Mouse (Mus musculus): ENCODE measurements around the gene Sspo.

The Sspo gene

GRCm38 (mm10) chr6:48447929-48448328 is at the start of gene Sspo:
Sspo (plus strand) TSS chr6:48448229.
- DNase-seq (ENCODE audit: low spot score), result no peak

- DNase-seq (ENCODE audit: low spot score), result no peak
Measured at GRCm38 (mm10) chr6:48399906-48400305, 48.1 kb upstream of the Sspo start.

- DNase-seq (ENCODE audit: low spot score), result no peak
Measured at GRCm38 (mm10) chr6:48404071-48404470, 44.0 kb upstream of the Sspo start.

- no peak for DNase-seq (ENCODE audit: low spot score)
Measured at GRCm38 (mm10) chr6:48409726-48410343, 38.2 kb upstream of the Sspo start.

- DNase-seq (ENCODE audit: low spot score), result no peak
Measured at GRCm38 (mm10) chr6:48410551-48410950, 37.5 kb upstream of the Sspo start.

- no peak for DNase-seq (ENCODE audit: low spot score)
Measured at GRCm38 (mm10) chr6:48411193-48412092, 36.6 kb upstream of the Sspo start.

GRCm38 (mm10) chr6:48412147-48412546 is 35.9 kb upstream of the Sspo start:
- DNase-seq (ENCODE audit: low spot score), result no peak

- DNase-seq (ENCODE audit: low spot score), result no peak
Measured at GRCm38 (mm10) chr6:48412662-48413061, 35.4 kb upstream of the Sspo start.

- no peak for DNase-seq (ENCODE audit: low spot score)
Measured at GRCm38 (mm10) chr6:48413081-48413480, 34.9 kb upstream of the Sspo start.

GRCm38 (mm10) chr6:48414886-48415285 is 33.1 kb upstream of the Sspo start:
- no peak for DNase-seq (ENCODE audit: low spot score)

- DNase-seq (ENCODE audit: low spot score), result no peak
Measured at GRCm38 (mm10) chr6:48415636-48416035, 32.4 kb upstream of the Sspo start.

GRCm38 (mm10) chr6:48416486-48416885 is 31.5 kb upstream of the Sspo start:
- no peak for DNase-seq (ENCODE audit: low spot score)

- DNase-seq (ENCODE audit: low spot score), result no peak
Measured at GRCm38 (mm10) chr6:48420647-48421046, 27.4 kb upstream of the Sspo start.

GRCm38 (mm10) chr6:48423336-48423735 is 24.7 kb upstream of the Sspo start:
- DNase-seq (ENCODE audit: low spot score), result no peak

- DNase-seq (ENCODE audit: low spot score), result no peak
Measured at GRCm38 (mm10) chr6:48424074-48424473, 24.0 kb upstream of the Sspo start.

- no peak for DNase-seq (ENCODE audit: low spot score)
Measured at GRCm38 (mm10) chr6:48426956-48427355, 21.1 kb upstream of the Sspo start.

- no peak for DNase-seq (ENCODE audit: low spot score)
Measured at GRCm38 (mm10) chr6:48428769-48429557, 19.1 kb upstream of the Sspo start.

- DNase-seq (ENCODE audit: low spot score), result no peak
Measured at GRCm38 (mm10) chr6:48430748-48431147, 17.3 kb upstream of the Sspo start.

- DNase-seq (ENCODE audit: low spot score), result no peak
Measured at GRCm38 (mm10) chr6:48432893-48433816, 14.9 kb upstream of the Sspo start.

GRCm38 (mm10) chr6:48434651-48435050 is 13.4 kb upstream of the Sspo start:
- no peak for DNase-seq (ENCODE audit: low spot score)

- no peak for DNase-seq (ENCODE audit: low spot score)
Measured at GRCm38 (mm10) chr6:48435111-48435510, 12.9 kb upstream of the Sspo start.
